8 mouse cellular contexts compared by ENCODE assay signal in genomic region chr12:74013739-74014138, GRCm38 (mm10). TPM values are rescaled to one million over a fixed set of nuclear protein-coding genes. Genes with fewer than 3 reads are reported as not detected.
DNase-seq lines count a peak whose midpoint lies in the region; ATAC-seq and TF ChIP-seq lines count a peak whose summit lies in the region.

No protein-coding gene starts in this region.

- no peak overlapping the region for H3K27ac ChIP-seq in CH12.LX (ENCODE audit: insufficient read depth, low read depth)
- no peak overlapping the region for H3K27ac ChIP-seq in heart, embryonic 13.5 days (replicated peaks)
- no peak overlapping the region for H3K27ac ChIP-seq in kidney, embryonic 15.5 days
- H3K27ac ChIP-seq in limb, embryonic 14.5 days (replicated peaks; ENCODE audit: low read depth, low read length) = no peak overlapping the region
- no peak overlapping the region for H3K27ac ChIP-seq in stomach, postnatal 0 days (replicated peaks)

- no peak overlapping the region for H3K4me3 ChIP-seq in CH12.LX (replicated peaks in 1 of 3; ENCODE audit: low read depth in 2 of 3, low read length in 2 of 3, poor library complexity in 1 of 3)
- peak overlapping the region; percentile 42 for H3K4me3 ChIP-seq in heart, embryonic 13.5 days
- no peak overlapping the region for H3K4me3 ChIP-seq in kidney, embryonic 15.5 days (replicated peaks)
- H3K4me3 ChIP-seq in limb, embryonic 14.5 days (replicated peaks; ENCODE audit: low read length) = no peak overlapping the region
- H3K4me3 ChIP-seq in stomach, postnatal 0 days (ENCODE audit: low read depth, low read length) = no peak overlapping the region

- H3K9me3 ChIP-seq in CH12.LX (replicated peaks; ENCODE audit: low read length) = no peaks in the 10 kb centered on the region
- H3K9me3 ChIP-seq in heart, embryonic 13.5 days = no peaks in the 10 kb centered on the region
- no peaks in the 10 kb centered on the region for H3K9me3 ChIP-seq in kidney, embryonic 15.5 days (replicated peaks)
- no peaks in the 10 kb centered on the region for H3K9me3 ChIP-seq in limb, embryonic 14.5 days (ENCODE audit: control insufficient read depth, low read length)
- no peaks in the 10 kb centered on the region for H3K9me3 ChIP-seq in stomach, postnatal 0 days (ENCODE audit: control insufficient read depth, low read length)

- H3K79me2 ChIP-seq in CH12.LX (replicated peaks; ENCODE audit: control insufficient read depth, extremely low read depth, insufficient read depth, poor library complexity, severe bottlenecking) = no peaks in the 10 kb centered on the region

- peaks cover 6 to 25% of the 10 kb centered on the region in 2 experiments; a peak in 3 of 4 replicates for H3K4me1 ChIP-seq in CH12.LX (ENCODE audit: control insufficient read depth in 1 of 2, insufficient read depth in 2 of 2)
- H3K4me1 ChIP-seq in heart, embryonic 13.5 days = peaks cover 7% of the 10 kb centered on the region
- H3K4me1 ChIP-seq in kidney, embryonic 15.5 days = no peaks in the 10 kb centered on the region
- H3K4me1 ChIP-seq in limb, embryonic 14.5 days (ENCODE audit: control insufficient read depth, insufficient read depth, low read length) = no peaks in the 10 kb centered on the region
- no peaks in the 10 kb centered on the region for H3K4me1 ChIP-seq in stomach, postnatal 0 days (replicated peaks; ENCODE audit: control insufficient read depth, insufficient read depth)

- WGBS in heart, embryonic 13.5 days = 0% methylated on average over 6 of the region's 6 CpGs
- 1% methylated on average over 6 of the region's 6 CpGs for WGBS in kidney, embryonic 15.5 days
- 3% methylated on average over 6 of the region's 6 CpGs for WGBS in limb, embryonic 14.5 days
- WGBS in stomach, postnatal 0 days = 1% methylated on average over 6 of the region's 6 CpGs

- H3K27me3 ChIP-seq in CH12.LX (replicated peaks) = peaks cover 2% of the 10 kb centered on the region
- no peaks in the 10 kb centered on the region for H3K27me3 ChIP-seq in heart, embryonic 13.5 days (replicated peaks)
- no peaks in the 10 kb centered on the region for H3K27me3 ChIP-seq in kidney, embryonic 15.5 days
- no peaks in the 10 kb centered on the region for H3K27me3 ChIP-seq in limb, embryonic 14.5 days (ENCODE audit: control insufficient read depth, insufficient read depth, low read length)
- H3K27me3 ChIP-seq in stomach, postnatal 0 days (ENCODE audit: control insufficient read depth, insufficient read depth, low read length) = no peaks in the 10 kb centered on the region

- ATAC-seq in heart, embryonic 13.5 days (ENCODE audit: extremely low read depth, insufficient number of reproducible peaks, low FRiP score, low TSS enrichment) = no peak
- peak; percentile 79 for ATAC-seq in kidney, embryonic 15.5 days (replicated peaks; ENCODE audit: low FRiP score)
- peak; percentile 78; the same call in 1 of the 2 replicates for ATAC-seq in limb, embryonic 14.5 days (ENCODE audit: low FRiP score, low read depth)
- 0 out of 2 replicates have a peak, but pooled peaks have one; percentile 65 for ATAC-seq in stomach, postnatal 0 days (ENCODE audit: low FRiP score, low TSS enrichment)

- H3K4me2 ChIP-seq in CH12.LX (ENCODE audit: insufficient read depth, low read depth, poor library complexity, severe bottlenecking) = no peak overlapping the region
- H3K4me2 ChIP-seq in heart, embryonic 13.5 days = peak overlapping the region; percentile 71
- peak overlapping the region; percentile 31 for H3K4me2 ChIP-seq in kidney, embryonic 15.5 days
- peak overlapping the region; percentile 29 for H3K4me2 ChIP-seq in limb, embryonic 14.5 days (replicated peaks; ENCODE audit: low read depth, low read length, severe bottlenecking)
- H3K4me2 ChIP-seq in stomach, postnatal 0 days (replicated peaks; ENCODE audit: low read depth) = peak overlapping the region; percentile 39; the same call in 1 of the 2 replicates

- dilution Hi-C loops in CH12.LX (cut with MboI; ENCODE audit: extremely low pct_ligation_motif_present, extremely low pct_unique_long_range_greater_than_20kb, low sequenced_read_pairs) = no loop called here

- in situ Hi-C loops in CH12.LX (cut with MboI; ENCODE audit: low pct_ligation_motif_present, low pct_unique_long_range_greater_than_20kb, low sequenced_read_pairs) = loop anchor here (25.0 kb wide), 2 partner anchors 274 to 451 kb away; no protein-coding TSS in a partner anchor

- no peak for TF ChIP-seq EP300 in CH12.LX (IDR thresholded peaks at IDR 0.05; ENCODE audit: low read length)
- TF ChIP-seq EP300 in stomach, postnatal 0 days (optimal IDR thresholded peaks at IDR 0.05) = no peak

- peak; percentile 45 for DNase-seq in CH12.LX (ENCODE audit: extremely low read depth)
- DNase-seq in c-Kit-positive CD71-negative TER-119-negative erythroid progenitor cells, embryonic 14.5 days (ENCODE audit: low read depth) = peak; percentile 42
- DNase-seq in fibroblast of lung, adult 2 months (ENCODE audit: low read depth) = peak; percentile 59
- DNase-seq in limb, embryonic 14.5 days (ENCODE audit: low spot score) = peak; percentile 82
- peak; percentile 85 for DNase-seq in neural tube, embryonic 10.5 days (ENCODE audit: extremely low spot score, low spot score)
- DNase-seq in stomach, postnatal 0 days (ENCODE audit: low spot score) = peak; percentile 83

- peak; percentile 89 to 96 for TF ChIP-seq CTCF in CH12.LX (conservative IDR thresholded peaks at IDR 0.05 in 1 of 2, IDR thresholded peaks at IDR 0.05 in 1 of 2; ENCODE audit: low read depth in 2 of 2, low read length in 2 of 2)
- peak; percentile 98 for TF ChIP-seq CTCF in stomach, postnatal 0 days (IDR thresholded peaks at IDR 0.05; ENCODE audit: low read depth)

- no peaks in the 10 kb centered on the region for H3K36me3 ChIP-seq in CH12.LX (replicated peaks in 1 of 2; ENCODE audit: control insufficient read depth in 1 of 2, insufficient read depth in 1 of 2, low read length in 1 of 2)
- H3K36me3 ChIP-seq in heart, embryonic 13.5 days = no peaks in the 10 kb centered on the region
- H3K36me3 ChIP-seq in kidney, embryonic 15.5 days = no peaks in the 10 kb centered on the region
- H3K36me3 ChIP-seq in limb, embryonic 14.5 days (ENCODE audit: control insufficient read depth, insufficient read depth, low read length) = no peaks in the 10 kb centered on the region
- no peaks in the 10 kb centered on the region for H3K36me3 ChIP-seq in stomach, postnatal 0 days (ENCODE audit: control insufficient read depth, insufficient read depth, low read length)

- no peak overlapping the region for H3K9ac ChIP-seq in CH12.LX (ENCODE audit: insufficient read depth, low read depth)
- H3K9ac ChIP-seq in heart, embryonic 13.5 days = peak overlapping the region; percentile 65
- H3K9ac ChIP-seq in kidney, embryonic 15.5 days = no peak overlapping the region
- H3K9ac ChIP-seq in limb, embryonic 14.5 days (ENCODE audit: low read depth, low read length, severe bottlenecking) = no peak overlapping the region
- no peak overlapping the region for H3K9ac ChIP-seq in stomach, postnatal 0 days (ENCODE audit: low read length)

- TF ChIP-seq RAD21 in CH12.LX (IDR thresholded peaks at IDR 0.05; ENCODE audit: low read depth, low read length) = peak; percentile 86

- TF ChIP-seq POLR2A in CH12.LX (IDR thresholded peaks at IDR 0.05; ENCODE audit: low read depth, low read length) = no peak
- no peak for TF ChIP-seq POLR2A in limb, embryonic 14.5 days (IDR thresholded peaks at IDR 0.05; ENCODE audit: borderline replicate concordance, extremely low read depth, insufficient read depth, insufficient read length)

TF ChIP-seq in CH12.LX, 34 proteins besides CTCF, POLR2A, EP300 and RAD21:
- no peak for TF ChIP-seq USF2 (conservative IDR thresholded peaks at IDR 0.05; ENCODE audit: low read depth, low read length)
- TF ChIP-seq SMC3 (IDR thresholded peaks at IDR 0.05; ENCODE audit: low read depth, low read length) = peak; percentile 75

RNA-seq across cellular contexts. Expression of gene Syt16, which starts 16.3 kb away (rescaled TPM):
- total RNA-seq in CH12.LX (2012; rRNA removed) (not detected in 2 replicates), CH12.LX (2014; rRNA removed) (0.05 TPM in 2 replicates)
- not detected in 2 replicates for polyA plus RNA-seq in CH12.LX (2012; ENCODE audit: insufficient read length, low read depth)
- 0.45 and 0.57 TPM in 2 replicates for polyA plus RNA-seq in heart, embryonic 13.5 days (2015; fragmentation: Nextera tagmentation; extraction: Ambion mirVana)
- polyA plus RNA-seq in kidney, embryonic 15.5 days (2015; fragmentation: Nextera tagmentation; extraction: Ambion mirVana) = 0.73 and 0.84 TPM in 2 replicates
- 2.4 and 2.8 TPM in 2 replicates for polyA plus RNA-seq in limb, embryonic 14.5 days (2012; rRNA removed)
- 4.3 and 5.0 TPM in 2 replicates for polyA plus RNA-seq in limb, embryonic 14.5 days (2014; fragmentation: Nextera tagmentation; extraction: Ambion mirVana)
- polyA plus RNA-seq in stomach, postnatal 0 days (2015; fragmentation: Nextera tagmentation; extraction: Ambion mirVana) = 11.0 and 11.2 TPM in 2 replicates

RNA-seq across cellular contexts. Expression of gene Snapc1, which starts 49.5 kb away (rescaled TPM):
- total RNA-seq in CH12.LX (2012; rRNA removed) (9.7 and 13.3 TPM in 2 replicates), CH12.LX (2014; rRNA removed) (7.7 TPM in 2 replicates)
- 19.7 and 24.0 TPM in 2 replicates for polyA plus RNA-seq in CH12.LX (2012; ENCODE audit: insufficient read length, low read depth)
- 15.3 and 16.7 TPM in 2 replicates for polyA plus RNA-seq in heart, embryonic 13.5 days (2015; fragmentation: Nextera tagmentation; extraction: Ambion mirVana)
- 19.8 and 20.2 TPM in 2 replicates for polyA plus RNA-seq in kidney, embryonic 15.5 days (2015; fragmentation: Nextera tagmentation; extraction: Ambion mirVana)
- 21.6 and 22.0 TPM in 2 replicates for polyA plus RNA-seq in limb, embryonic 14.5 days (2012; rRNA removed)
- 17.2 and 24.8 TPM in 2 replicates for polyA plus RNA-seq in limb, embryonic 14.5 days (2014; fragmentation: Nextera tagmentation; extraction: Ambion mirVana)
- polyA plus RNA-seq in stomach, postnatal 0 days (2015; fragmentation: Nextera tagmentation; extraction: Ambion mirVana) = 8.9 and 9.4 TPM in 2 replicates
